Mouse (Mus musculus): ENCODE measurements around the gene Zdhhc16.
A peak's percentile ranks its signal among the peaks of the same experiment; 100 is the strongest.

Gene Zdhhc16

DNA sequence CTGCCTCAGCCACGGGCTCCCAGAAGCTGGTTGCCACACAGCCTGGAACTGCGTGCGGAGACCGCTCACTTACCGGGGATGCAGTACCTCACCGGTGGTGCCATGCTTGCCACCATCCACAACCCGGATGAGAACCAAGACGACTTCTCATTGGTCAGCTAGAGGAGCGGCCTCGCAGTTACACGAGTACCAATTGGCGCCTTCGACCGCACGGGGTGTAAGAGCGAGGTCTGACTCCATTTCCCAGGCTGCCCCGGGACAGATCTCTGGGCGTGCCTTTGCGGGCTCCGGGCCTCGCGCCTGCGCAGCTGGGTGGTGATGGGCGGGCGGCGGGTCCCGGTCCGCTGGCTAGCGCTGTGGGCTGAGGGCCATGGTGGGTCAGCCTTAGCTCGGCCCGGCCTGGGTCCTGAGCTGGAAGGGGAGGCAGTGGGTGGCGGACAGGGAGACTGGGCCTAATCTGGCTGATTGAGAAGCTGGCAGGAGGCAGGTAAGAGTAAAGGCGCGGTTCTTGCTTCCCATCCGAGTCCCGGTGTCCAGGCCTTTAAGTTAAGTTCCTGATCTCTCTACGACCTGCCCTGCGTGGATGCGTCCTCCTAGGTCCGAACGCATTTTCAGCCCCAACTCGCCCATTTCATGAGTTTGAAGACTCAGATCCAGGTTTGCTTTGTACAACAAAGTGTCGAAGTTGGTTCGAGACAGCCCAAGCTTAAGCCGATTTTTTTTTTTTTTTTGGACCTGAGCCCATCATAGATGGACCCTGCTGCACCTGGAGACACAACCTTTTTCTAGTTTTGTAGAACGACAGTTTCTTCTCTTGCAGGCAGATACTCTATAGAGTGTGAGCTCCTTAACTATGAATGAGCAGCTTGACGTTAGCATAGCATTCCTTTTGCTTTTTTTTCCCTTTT is at the start of gene Zdhhc16, which contains the start of gene Exosc1:
Gene Zdhhc16, plus strand, starts transcription at position 302 of the 908 bp plus-strand sequence.
Gene Exosc1, minus strand, starts transcription at position 245 of the 908 bp plus-strand sequence.
- DNase-seq (ENCODE audit: low read depth, low spot score), result peak; percentile 100

DNA sequence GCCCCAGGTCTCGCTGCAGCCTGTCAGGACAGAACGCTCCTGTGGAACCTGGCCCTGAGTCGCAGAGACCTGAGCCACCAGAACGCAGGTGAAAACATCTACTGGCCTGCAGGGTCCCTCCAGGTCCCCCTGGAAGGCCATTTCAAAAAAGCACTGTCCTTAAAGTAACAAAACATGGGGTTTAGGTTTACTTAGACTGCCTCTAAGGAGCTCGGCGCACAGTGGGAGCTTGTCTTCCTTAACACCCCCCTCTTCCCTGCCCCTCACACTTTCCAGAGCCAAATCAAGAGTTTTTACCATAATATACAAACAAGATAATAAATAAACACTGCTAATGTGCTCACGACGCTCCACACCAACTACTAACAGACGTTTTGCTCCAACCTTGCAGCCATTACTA is 49.4 kb upstream of the Zdhhc16 start:
- DNase-seq (ENCODE audit: low read depth, low spot score), result no peak

DNA sequence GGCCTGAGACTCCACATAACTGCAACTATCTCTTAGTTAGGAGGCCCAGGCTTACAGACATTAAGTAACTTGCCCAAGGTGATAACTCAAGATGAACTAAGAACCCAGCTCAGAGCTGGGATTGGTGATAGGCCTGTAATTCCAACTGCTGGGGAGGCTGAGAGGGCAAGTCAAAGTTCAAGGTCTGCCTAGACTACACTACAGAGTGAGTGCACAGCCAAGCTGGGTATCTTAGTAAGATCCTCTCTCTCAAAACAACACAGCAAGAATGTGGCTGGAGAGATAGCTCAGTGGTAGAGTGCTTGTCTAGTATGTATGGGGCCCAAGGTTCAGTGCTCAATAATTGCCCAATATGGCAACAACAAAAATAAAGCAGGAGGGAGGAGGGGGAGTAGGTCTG is 45.1 kb upstream of the Zdhhc16 start:
- no peak for DNase-seq (ENCODE audit: low read depth, low spot score)

DNA sequence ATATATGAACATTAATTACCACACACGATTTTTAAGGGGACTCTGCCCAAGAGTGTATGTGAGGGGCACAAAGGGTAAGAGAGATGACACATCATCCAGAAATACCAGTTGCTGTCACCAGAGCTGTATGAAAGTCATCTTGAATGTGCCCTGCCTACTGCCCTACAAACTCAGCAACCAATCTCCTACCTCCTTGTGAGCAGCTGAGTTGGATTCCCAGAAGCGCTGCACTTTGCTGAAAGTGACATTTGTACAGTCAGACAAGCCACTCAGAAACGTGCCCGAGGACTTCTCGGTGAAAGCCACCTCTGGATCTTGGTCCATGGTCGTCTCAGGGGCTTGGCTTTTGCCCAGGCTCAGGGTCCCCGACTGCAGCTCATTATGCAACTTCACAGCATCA is 38.3 kb upstream of the Zdhhc16 start:
- DNase-seq (ENCODE audit: low read depth, low spot score), result peak; percentile 33

DNA sequence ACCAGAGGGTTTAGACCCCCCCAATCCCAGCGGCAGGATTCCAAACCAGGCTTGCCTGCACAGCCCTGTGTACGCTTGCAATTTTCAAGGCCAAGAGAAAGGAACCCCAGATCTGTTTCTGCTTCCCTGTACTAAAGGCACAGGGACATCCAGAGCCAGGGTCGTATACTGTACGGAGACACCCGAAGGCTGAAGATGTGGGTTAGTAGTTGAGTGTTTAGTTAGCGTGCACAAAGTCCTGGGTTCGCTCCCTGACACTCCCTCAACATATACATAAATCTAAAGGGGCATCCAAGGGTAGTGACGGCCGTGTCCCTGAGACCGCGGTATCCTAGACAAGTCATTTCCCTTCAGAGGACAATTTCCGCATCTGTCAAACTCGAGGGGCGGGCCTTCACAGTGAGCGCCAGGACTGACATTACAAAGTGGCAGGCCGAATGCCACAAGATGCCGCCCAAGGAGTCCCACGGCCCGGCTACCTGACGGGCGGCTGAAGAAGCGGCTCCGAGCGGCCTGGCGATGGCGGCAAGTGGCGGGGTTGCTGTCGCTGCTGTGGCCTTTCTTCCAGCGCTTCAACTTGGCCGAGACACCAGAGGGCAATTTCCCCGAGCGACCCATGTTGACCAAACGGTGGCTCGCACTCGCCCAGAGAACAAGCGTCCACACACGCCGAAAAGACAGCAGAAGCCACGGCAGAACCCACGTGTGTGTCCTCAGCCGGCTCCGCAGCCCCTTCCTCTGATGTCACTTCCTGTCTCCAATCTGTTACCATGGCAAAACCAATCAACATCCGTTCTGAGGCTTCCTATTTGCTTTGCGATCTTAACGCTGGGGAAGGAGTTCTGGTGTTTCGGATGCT is 37.6 kb upstream of the Zdhhc16 start, which contains the start of gene Rrp12:
Gene Rrp12, minus strand, starts transcription at position 714 of the 859 bp plus-strand sequence.
- DNase-seq (ENCODE audit: low read depth, low spot score), result peak; percentile 98

DNA sequence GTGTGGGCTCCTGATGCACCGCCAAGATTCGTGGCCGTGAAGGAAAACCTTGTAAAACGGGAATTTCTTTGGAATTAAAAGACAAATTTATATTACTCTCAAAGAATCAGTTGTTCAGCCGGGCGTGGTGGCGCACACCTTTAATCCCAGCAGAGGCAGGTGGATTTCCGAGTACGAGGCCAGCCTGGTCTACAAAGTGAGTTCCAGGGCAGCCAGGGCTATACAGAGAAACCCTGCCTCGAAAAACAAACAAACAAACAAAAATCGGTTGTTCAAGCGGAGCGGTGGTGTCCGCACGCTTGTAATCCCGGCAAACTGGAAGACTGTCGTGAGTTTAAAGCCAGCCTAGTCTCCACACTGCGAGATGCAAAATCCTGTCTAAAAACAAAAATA is 37.0 kb upstream of the Zdhhc16 start:
- DNase-seq (ENCODE audit: low read depth, low spot score), result no peak

DNA sequence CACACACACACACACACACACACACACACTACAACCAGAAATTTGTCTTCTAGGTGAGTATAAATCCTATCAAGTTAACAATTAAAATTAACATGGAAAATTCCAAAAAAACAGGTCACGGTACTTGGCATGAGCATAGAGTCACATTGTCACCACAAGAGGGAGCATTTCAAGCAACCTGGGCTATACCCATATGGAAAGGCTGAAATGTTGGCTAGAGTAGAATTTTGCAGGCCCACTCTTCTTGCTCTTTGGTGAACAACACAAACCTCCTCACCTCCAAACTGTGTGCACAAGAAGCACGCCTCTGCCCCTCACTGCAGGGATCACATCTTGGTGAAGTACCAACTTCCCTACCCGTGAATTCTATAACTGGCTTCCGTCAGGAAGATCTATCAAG is 34.4 kb upstream of the Zdhhc16 start:
- DNase-seq (ENCODE audit: low read depth, low spot score), result peak; percentile 84

DNA sequence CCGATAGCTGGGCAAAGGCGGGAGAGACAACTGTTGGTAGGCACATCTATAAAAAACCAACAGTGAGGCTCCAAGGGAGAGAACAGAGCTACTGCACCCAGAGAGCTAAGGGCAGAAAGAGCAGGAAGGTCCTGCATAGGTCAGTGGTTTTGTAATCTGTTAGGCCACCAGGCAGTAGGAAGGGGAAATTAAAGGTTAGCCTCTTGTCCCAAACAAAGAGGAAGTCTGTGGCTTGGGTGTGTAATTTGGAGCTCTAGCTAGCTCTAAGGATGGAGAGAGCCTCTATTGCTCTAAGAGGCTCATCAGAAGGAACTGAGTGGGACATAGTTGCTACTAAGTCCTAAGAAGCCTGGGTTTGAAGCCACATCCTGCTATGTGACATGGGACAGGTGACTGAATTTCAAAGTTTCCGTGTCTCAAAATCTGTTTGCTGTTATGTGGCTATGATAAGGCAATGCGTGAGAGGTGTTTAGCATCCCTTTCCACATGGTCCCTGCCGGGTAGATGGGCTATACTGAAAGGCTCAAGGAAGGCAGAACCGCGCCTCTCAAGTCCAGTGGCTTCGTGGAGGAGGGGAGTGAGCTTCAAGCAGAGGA is 32.7 kb upstream of the Zdhhc16 start:
- no peak for DNase-seq (ENCODE audit: low read depth, low spot score)

DNA sequence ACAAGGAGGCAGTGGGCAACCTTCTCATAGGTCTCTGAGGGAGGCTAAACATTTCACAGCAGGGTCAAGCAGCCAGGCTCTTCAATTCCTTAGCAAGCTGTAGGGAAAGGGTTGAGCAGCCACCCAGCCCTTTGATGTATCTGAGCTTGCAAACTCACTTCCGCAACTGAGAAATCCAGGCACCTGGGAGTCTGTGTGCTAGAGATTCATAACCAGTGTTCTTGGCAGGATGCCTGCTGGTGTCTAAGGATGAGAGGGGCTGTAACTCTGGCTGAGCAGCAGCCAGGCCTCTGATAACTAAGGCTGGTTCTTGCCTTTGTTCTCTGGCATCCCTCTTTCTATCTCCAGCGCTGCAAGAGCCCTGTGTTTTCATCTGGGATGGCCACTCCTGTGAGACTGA is 31.6 kb upstream of the Zdhhc16 start:
- DNase-seq (ENCODE audit: low read depth, low spot score), result no peak

DNA sequence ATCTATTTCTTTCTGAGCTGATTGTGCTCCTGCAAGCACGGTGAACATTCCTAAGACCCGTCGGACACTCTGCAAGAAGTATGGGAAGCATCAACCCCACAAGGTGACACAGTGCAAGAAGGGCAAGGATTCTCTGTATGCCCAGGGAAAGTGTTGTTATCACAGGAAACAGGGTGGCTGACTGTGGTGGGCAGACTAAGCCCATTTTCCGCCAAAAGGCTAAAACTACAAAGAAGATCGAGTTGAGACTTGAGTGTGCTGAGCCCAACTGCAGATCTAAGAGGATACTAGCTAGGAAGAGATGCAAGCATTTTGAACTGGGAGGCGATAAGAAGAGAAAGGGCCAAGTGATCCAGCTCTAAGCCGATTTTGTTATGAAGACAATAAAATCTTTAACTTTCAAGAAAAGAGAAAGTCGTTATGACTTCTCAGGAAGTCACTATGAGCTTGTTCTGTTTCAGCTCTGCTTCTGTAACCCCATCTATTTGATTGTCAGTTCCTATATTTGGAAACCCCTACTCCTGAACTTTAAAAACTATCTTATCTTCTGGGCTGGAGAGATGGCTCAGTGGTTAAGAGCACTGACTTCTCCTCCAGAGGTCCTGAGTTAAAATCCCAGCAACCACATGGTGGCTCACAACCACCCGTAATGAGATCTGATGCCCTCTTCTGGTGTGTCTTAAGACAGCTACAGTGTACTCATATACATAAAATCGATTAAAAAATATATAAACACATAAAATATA is 30.3 kb upstream of the Zdhhc16 start:
- no peak for DNase-seq (ENCODE audit: low read depth, low spot score)

DNA sequence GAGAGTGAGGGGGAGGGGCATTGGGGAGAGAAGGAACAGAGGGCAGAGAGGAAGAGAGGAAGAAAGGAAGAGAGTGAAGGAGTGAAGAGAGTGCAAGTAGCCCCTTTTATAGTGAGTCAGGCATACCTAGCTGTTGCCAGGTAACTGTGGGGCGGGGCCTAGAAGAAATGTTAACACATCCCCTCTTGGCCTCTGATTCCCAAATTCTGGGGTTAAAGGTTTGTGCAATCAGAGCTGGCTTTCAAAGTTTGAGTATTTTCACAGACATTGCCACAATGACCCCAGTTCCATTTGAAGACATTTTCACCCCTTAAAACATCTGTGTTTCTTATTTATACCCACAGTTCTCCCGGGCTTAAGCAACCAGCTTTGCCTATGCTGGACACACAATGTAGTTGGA is 28.0 kb upstream of the Zdhhc16 start:
- no peak for DNase-seq (ENCODE audit: low read depth, low spot score)

DNA sequence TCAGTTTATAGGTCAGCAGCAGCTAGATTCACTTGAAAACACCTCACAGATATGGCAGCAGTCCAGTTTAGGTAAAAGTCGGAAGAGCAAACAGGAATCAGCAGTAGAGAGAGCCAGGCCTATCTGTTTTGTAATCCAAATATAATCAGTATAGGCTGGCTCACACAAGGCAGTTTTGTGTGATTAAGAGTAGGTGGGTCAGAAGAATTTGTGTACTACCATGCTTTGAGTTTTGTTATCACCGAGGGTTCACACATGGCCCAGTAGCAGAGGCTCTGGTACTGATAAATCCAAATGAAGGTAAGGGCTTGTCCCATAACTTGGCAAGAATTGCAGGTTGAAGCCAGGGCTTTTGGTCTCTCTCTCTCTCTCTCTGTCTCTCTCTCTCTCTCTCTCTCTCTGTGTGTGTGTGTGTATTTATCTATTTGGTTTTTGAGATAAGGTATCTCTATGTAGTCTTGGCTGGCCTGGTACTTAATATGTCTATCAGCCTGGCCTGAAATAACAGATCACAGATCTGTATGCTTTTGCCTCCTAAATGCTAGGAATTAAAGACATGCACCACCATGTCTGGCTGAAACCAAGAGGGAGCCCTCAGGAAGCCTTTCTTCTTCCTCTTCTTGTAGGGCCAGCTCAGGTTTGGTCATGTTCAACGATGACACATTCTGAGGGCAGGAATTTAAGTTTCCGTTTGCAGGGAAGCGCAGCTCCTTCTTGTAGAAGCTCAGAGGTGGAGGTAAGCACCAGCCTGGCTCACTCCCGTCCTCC is 26.8 kb upstream of the Zdhhc16 start:
- no peak for DNase-seq (ENCODE audit: low read depth, low spot score)

DNA sequence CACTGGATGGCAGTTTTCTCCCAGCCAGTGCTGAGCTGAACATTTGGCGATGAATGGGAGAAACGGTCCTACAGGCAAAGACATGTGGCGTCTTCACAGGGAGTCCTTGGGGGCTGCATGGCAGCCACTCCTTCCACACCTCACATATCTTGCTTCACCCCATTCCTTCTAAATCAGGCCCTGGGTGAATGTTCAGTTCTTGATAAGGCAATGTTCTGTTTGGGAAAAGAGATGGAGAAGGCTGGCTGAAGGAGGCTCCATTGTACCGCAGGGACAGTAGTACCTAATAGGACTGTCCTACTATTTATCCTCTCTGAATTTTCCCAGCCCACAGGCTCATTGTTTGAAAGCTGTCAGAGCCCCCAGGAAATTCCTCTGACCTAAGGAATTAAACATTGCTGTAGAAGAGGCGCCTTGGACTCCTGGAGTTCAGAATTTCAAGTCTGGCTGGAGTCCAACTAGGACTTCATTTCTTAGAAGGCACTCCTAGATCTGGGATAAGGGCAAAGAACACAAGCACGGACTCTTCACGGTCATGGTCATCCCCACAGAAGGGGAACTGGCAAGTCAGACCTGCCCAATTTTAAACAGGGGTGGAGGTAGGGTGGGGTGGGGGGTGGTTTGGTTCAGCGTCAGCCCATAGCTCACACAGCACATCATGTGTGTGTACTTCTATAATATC is 26.1 kb upstream of the Zdhhc16 start:
- DNase-seq (ENCODE audit: low read depth, low spot score), result no peak

DNA sequence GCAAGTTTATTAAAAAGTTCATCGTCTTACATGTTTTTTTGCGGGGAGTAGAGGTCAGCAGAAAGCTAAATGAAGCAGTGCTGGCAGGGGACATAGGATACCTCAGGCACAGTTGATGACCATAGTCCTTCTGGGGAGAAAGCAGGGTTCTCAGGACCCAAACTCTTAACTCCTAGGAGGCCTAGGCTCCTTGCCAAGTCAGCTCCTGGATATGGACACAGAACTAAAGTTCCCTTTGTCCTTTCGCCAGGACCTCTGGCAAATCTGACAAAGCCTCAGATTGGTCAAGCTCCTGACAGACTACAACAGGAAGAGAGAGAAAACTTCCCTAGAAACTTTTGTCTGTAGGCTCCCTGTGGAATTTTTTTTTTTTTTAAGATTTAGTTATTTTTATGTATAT is 24.5 kb upstream of the Zdhhc16 start:
- peak; percentile 26 for DNase-seq (ENCODE audit: low read depth, low spot score)

DNA sequence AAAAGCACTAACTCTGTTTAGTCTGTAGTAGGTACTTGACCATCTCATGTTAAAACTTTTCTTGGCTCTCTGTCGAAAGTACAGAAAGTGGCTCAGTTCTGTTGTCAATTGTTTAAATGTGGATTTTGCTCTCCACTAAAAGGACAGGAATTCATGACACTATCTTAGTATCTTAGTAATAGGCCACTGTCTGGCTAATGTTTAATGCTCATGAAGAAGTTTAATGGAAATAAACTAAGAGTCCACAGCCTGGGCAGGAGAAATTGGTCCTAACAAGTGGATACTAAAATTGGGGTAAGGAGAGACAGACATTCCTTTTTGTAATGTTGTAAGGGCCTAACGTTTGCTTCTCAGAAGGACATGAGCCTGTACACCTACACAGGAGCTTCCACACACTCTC is 22.9 kb upstream of the Zdhhc16 start:
- DNase-seq (ENCODE audit: low read depth, low spot score), result no peak

DNA sequence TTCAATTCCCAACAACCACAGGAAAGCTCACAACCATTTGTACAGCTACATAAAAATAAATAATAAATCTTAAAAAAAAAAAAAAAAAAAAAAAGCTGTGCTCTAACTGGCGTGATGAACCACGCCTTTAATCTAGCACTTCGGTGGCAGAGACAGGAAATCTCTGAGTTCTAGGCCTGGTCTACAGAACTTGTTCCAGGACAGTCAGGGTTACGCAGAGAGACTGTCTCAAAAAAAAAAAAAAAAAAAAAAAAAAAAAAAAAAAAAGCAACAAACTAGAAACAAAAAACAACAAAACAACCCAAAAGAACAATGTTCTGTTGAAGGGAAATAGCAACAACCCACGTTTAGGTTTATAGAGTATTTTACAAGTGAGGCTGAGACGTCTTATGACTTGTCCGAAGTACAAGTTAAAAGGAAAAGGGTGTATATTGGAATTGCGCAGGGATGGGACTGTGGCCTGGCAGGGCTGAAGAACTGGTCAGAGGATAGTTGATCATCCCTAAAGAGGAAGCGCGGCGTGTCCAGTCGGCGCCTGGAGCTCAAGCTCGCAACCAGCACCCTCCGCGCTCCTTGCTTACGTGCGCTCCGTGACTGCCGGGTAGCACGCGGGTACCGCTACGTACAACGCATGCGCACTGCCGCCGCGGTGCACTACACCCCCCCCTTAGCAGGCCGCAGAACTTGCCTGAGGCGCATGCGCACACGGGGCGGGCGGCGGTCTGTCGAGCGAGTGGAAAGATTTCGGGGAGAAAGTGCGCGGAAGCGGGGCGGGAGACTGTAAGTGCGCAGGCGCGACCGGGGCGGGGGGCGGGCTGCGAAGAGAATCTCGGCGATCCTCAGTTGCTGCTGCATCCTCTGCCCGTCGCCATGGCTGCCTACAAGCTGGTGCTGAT is 21.9 kb upstream of the Zdhhc16 start, which contains the start of gene Pgam1:
Gene Pgam1, plus strand, starts transcription at position 746 of the 896 bp plus-strand sequence.
- DNase-seq (ENCODE audit: low read depth, low spot score), result peak; percentile 99

DNA sequence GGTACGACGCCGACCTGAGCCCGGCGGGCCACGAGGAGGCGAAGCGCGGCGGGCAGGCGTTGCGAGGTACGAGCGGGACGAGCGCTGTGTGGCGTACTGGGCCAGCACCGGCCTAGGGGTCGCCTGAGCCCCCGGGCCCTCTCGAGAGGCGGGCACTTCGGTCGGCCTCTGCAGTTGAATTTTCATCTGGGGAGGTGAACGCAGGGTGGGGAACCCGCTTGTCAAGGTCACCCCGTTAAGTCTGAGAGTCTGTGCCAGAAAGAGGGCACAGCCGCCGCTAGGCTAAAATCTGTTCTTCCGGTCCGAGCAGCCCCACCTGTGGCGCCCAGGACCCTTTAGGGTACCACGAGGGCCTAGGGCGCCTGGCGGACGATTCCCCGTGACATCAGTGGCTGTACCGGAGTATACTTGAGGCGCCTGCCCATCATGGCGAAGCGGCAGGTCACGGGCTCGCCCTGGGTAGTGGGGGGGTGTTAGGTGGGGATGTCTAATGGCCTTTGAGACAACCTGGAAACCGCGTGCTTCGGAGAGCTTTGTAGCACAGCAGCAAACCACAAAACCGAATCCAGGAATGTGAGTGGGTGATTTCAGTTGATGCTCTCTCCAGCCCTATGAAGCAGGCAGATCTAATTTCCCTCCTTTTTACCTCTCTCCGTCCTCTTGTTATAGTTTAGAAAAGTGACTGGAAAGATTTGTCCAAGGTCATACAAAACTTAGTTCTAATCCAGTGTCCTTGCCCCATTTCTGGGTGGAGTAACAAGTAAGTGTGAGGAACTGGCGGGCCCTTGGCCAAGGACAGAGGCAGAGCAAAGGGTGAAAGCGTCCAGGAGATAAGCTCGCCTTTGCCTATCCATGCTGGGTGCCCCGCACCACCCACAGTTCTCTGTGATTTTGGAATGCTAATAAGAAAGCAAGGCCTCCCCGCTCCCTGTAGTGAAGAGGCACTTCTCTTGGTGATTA is 20.9 kb upstream of the Zdhhc16 start:
- DNase-seq (ENCODE audit: low read depth, low spot score), result peak; percentile 60
